Mouse (Mus musculus) CH12.LX (cell line): Measurements from ENCODE around the gene Klhl35. TPM values are rescaled to one million over a fixed set of nuclear protein-coding genes. Genes with fewer than 3 reads are reported as not detected.
A peak's percentile ranks its signal among the peaks of the same experiment; 100 is the strongest.

ENCODE experiments used
- DNase-seq: peaks from one replicate; pipeline ENCODE4 v3.0.0-alpha.2; 2013; ENCODE audit errors: extremely low read depth
- H3K27ac ChIP-seq: 2 replicates; pipeline ENCODE4 v1.5.1; 2012; ENCODE audit warnings: low read depth, mild to moderate bottlenecking, control low read depth, moderate library complexity; ENCODE audit not compliant: insufficient read depth
- H3K27me3 ChIP-seq: replicated peaks from 2 replicates; pipeline ENCODE3; 2012; ENCODE audit warnings: inconsistent platforms
- H3K36me3 ChIP-seq, 2 experiments: replicated peaks in 1 of 2; 2 replicates each; pipeline versions ENCODE3 to v1.6.1; 2012; ENCODE audit warnings: inconsistent platforms in 1 of 2, low read length in 1 of 2, mild to moderate bottlenecking in 1 of 2, mixed read lengths in 1 of 2, moderate library complexity in 1 of 2; ENCODE audit not compliant: control insufficient read depth in 1 of 2, insufficient read depth in 1 of 2
- H3K4me1 ChIP-seq, 2 experiments: 2 replicates each; pipeline ENCODE4 v1.6.1; 2012; ENCODE audit warnings: inconsistent platforms in 1 of 2, moderate library complexity in 1 of 2; ENCODE audit not compliant: insufficient read depth in 2 of 2, control insufficient read depth in 1 of 2
- H3K4me2 ChIP-seq: 2 replicates; pipeline ENCODE4 v1.6.1; 2012; ENCODE audit warnings: low read depth, mild to moderate bottlenecking, control low read depth; ENCODE audit not compliant: poor library complexity, insufficient read depth, severe bottlenecking
- H3K4me3 ChIP-seq, 3 experiments: fragments of 150-350 bp in 1 of 3; sonication (generic) in 1 of 3; replicated peaks in 1 of 3; 2 replicates each; pipeline versions ENCODE3 to v1.5.1; 2011 to 2012; ENCODE audit warnings: low read depth in 2 of 3, low read length in 2 of 3, mild to moderate bottlenecking in 2 of 3, moderate library complexity in 2 of 3, control low read depth in 1 of 3, improper control_type of control experiment in 1 of 3, inconsistent platforms in 1 of 3, mixed read lengths in 1 of 3; ENCODE audit not compliant: poor library complexity in 1 of 3
- H3K79me2 ChIP-seq: replicated peaks from 2 replicates; pipeline ENCODE4 v1.6.1; 2012; ENCODE audit warnings: mild to moderate bottlenecking, moderate library complexity; ENCODE audit not compliant: control insufficient read depth, poor library complexity, insufficient read depth, severe bottlenecking; ENCODE audit errors: extremely low read depth
- H3K9ac ChIP-seq: 2 replicates; pipeline ENCODE4 v1.6.1; 2012; ENCODE audit warnings: low read depth, mild to moderate bottlenecking, control low read depth, moderate library complexity; ENCODE audit not compliant: insufficient read depth
- H3K9me3 ChIP-seq: replicated peaks from 2 replicates; pipeline ENCODE3; 2012; ENCODE audit warnings: low read length, inconsistent platforms, mixed read lengths
- BHLHE40 ChIP-seq: IDR thresholded peaks from 2 replicates; pipeline ENCODE4 v1.6.1; 2011; ENCODE audit warnings: mild to moderate bottlenecking, low read depth, low read length, improper control_type of control experiment
- CHD1 ChIP-seq: IDR thresholded peaks from 2 replicates; pipeline ENCODE4 v1.6.1; 2012; ENCODE audit warnings: low read depth, low read length, improper control_type of control experiment, inconsistent platforms
- CHD2 ChIP-seq: IDR thresholded peaks from 2 replicates; pipeline ENCODE4 v1.6.1; 2011; ENCODE audit warnings: low read length, improper control_type of control experiment
- CTCF ChIP-seq, 2 experiments: IDR thresholded peaks in 1 of 2; conservative IDR thresholded peaks in 1 of 2; 2 replicates each; pipeline ENCODE4 v1.5.1; 2011 to 2012; ENCODE audit warnings: low read depth in 2 of 2, low read length in 2 of 2, improper control_type of control experiment in 1 of 2, inconsistent platforms in 1 of 2, mild to moderate bottlenecking in 1 of 2, moderate library complexity in 1 of 2
- ETS1 ChIP-seq: conservative IDR thresholded peaks from 2 replicates; pipeline ENCODE4 v1.6.1; 2012; ENCODE audit warnings: low read depth, mild to moderate bottlenecking, inconsistent platforms, low read length, improper control_type of control experiment, moderate library complexity
- JUN ChIP-seq: IDR thresholded peaks from 2 replicates; pipeline ENCODE4 v1.6.1; 2011; ENCODE audit warnings: low read depth, mild to moderate bottlenecking, low read length, improper control_type of control experiment, moderate library complexity; ENCODE audit not compliant: insufficient read depth
- JUND ChIP-seq: conservative IDR thresholded peaks from 2 replicates; pipeline ENCODE4 v1.6.1; 2011; ENCODE audit warnings: low read depth, low read length, improper control_type of control experiment
- KAT2A ChIP-seq: IDR thresholded peaks from 2 replicates; pipeline ENCODE4 v1.6.1; 2012; ENCODE audit warnings: low read length, improper control_type of control experiment, inconsistent platforms; ENCODE audit not compliant: insufficient replicate concordance
- MAFK ChIP-seq: IDR thresholded peaks from 2 replicates; pipeline ENCODE4 v1.6.1; 2011; ENCODE audit warnings: low read length, improper control_type of control experiment; ENCODE audit not compliant: insufficient replicate concordance
- MEF2A ChIP-seq: IDR thresholded peaks from 2 replicates; pipeline ENCODE4 v1.6.1; 2014; ENCODE audit warnings: low read depth, mild to moderate bottlenecking, inconsistent platforms, low read length, improper control_type of control experiment, borderline replicate concordance
- MXI1 ChIP-seq: IDR thresholded peaks from 2 replicates; pipeline ENCODE4 v1.6.1; 2011; ENCODE audit warnings: mild to moderate bottlenecking, low read depth, low read length, improper control_type of control experiment
- MYC ChIP-seq: IDR thresholded peaks from 2 replicates; pipeline ENCODE4 v1.6.1; 2011; ENCODE audit warnings: low read depth, mild to moderate bottlenecking, improper control_type of control experiment, low read length
- NRF1 ChIP-seq: IDR thresholded peaks from 2 replicates; pipeline ENCODE4 v1.6.1; 2014; ENCODE audit warnings: low read depth, mild to moderate bottlenecking, inconsistent platforms, low read length, improper control_type of control experiment, moderate library complexity
- POLR2A ChIP-seq: IDR thresholded peaks from 2 replicates; pipeline ENCODE4 v1.6.1; 2011; ENCODE audit warnings: low read depth, mild to moderate bottlenecking, improper control_type of control experiment, low read length
- POLR2AphosphoS2 ChIP-seq: IDR thresholded peaks from 2 replicates; pipeline ENCODE4 v1.6.1; 2011; ENCODE audit warnings: low read depth, low read length, improper control_type of control experiment
- RAD21 ChIP-seq: IDR thresholded peaks from 2 replicates; pipeline ENCODE4 v1.6.1; 2011; ENCODE audit warnings: low read depth, mild to moderate bottlenecking, low read length, improper control_type of control experiment, moderate library complexity
- RCOR1 ChIP-seq: conservative IDR thresholded peaks from 2 replicates; pipeline ENCODE4 v1.6.1; 2012; ENCODE audit warnings: low read depth, mild to moderate bottlenecking, inconsistent platforms, low read length, improper control_type of control experiment
- SIN3A ChIP-seq: IDR thresholded peaks from 2 replicates; pipeline ENCODE4 v1.6.1; 2012; ENCODE audit warnings: low read length, improper control_type of control experiment, inconsistent platforms
- TBP ChIP-seq: conservative IDR thresholded peaks from 2 replicates; pipeline ENCODE4 v1.6.1; 2011; ENCODE audit warnings: low read depth, low read length, improper control_type of control experiment
- UBTF ChIP-seq: IDR thresholded peaks from 2 replicates; pipeline ENCODE4 v1.6.1; 2012; ENCODE audit warnings: low read depth, mild to moderate bottlenecking, inconsistent platforms, low read length, improper control_type of control experiment, moderate library complexity
- USF2 ChIP-seq: conservative IDR thresholded peaks from 2 replicates; pipeline ENCODE4 v1.6.1; 2011; ENCODE audit warnings: low read depth, low read length, improper control_type of control experiment
- ZC3H11A ChIP-seq: IDR thresholded peaks from 2 replicates; pipeline ENCODE4 v1.6.1; 2012; ENCODE audit warnings: low read depth, mild to moderate bottlenecking, inconsistent platforms, low read length, improper control_type of control experiment
- ZKSCAN1 ChIP-seq: IDR thresholded peaks from 2 replicates; pipeline ENCODE4 v1.6.1; 2012; ENCODE audit warnings: low read depth, inconsistent platforms, low read length, improper control_type of control experiment, borderline replicate concordance
- ZMIZ1 ChIP-seq: IDR thresholded peaks from 2 replicates; pipeline ENCODE4 v1.6.1; 2012; ENCODE audit warnings: low read depth, mild to moderate bottlenecking, inconsistent platforms, low read length, improper control_type of control experiment
- dilution Hi-C: fragments of 300-500 bp; cut with MboI; formaldehyde crosslinking; loops from 2 replicates; pipeline ENCODE4 v1.14.3; 2020; ENCODE audit warnings: low sequenced_read_pairs; ENCODE audit not compliant: extremely low pct_unique_long_range_greater_than_20kb, extremely low pct_ligation_motif_present
- in situ Hi-C: fragments of 300-500 bp; cut with MboI; formaldehyde crosslinking; loops from 3 replicates; pipeline ENCODE4 v1.14.3; 2019; ENCODE audit warnings: low sequenced_read_pairs, low pct_ligation_motif_present, low pct_unique_long_range_greater_than_20kb, mixed read lengths
- polyA plus RNA-seq: library from polyadenylated mRNA; unstranded; fragments of >175 nt; gene quantifications from 2 replicates; pipeline ENCODE4 v1.2.1, GENCODE M21; 2012; ENCODE audit warnings: low read depth; ENCODE audit not compliant: insufficient read length
- total RNA-seq, 2 experiments: library from RNA; depleted of rRNA; stranded (reverse); fragments of 300-350 nt in 1 of 2; fragments of >200 nt in 1 of 2; gene quantifications; 2 replicates each; pipeline ENCODE4 v1.2.3; 2012 to 2014

The Klhl35 gene
- total and polyA plus RNA-seq, 3 experiments, result not detected

DNA sequence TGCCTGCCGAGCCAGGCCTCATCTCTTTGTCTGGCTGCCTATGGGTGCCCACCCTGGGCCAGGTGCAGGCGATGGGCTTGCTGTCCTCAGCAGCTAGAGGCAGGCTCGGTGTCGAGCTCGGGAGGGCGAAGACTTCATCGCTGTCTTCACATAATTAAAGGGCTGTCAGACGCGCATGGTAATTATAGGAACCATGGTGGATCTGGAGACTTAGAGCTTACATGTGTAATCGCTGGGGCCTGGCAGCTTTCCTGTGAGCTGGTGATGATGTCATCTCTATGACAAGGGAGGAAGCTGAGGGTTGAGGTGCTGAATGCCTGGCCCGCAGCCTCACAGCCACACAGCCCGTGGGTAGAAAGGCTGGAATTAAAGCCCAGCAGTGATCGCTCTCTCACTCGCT, 33.6 kb upstream of the Klhl35 start:
- H3K4me3 ChIP-seq, result no peak overlapping the region
- in situ Hi-C loops (no loop called here), dilution Hi-C loops (no loop called here)
- peak; percentile 63 for DNase-seq
- no peaks in the 10 kb centered on the region for H3K79me2 ChIP-seq
- peak overlapping the region; percentile 37 for H3K27ac ChIP-seq
- no peaks in the 10 kb centered on the region for H3K9me3 ChIP-seq
- H3K9ac ChIP-seq, result no peak overlapping the region
- no peak overlapping the region for H3K4me2 ChIP-seq
- no peak for TF ChIP-seq POLR2A
- no peak for TF ChIP-seq RAD21
- TF ChIP-seq CTCF (conservative IDR thresholded peaks at IDR 0.05 in 1 of 2, IDR thresholded peaks at IDR 0.05 in 1 of 2; ENCODE audit: low read depth in 2 of 2, low read length in 2 of 2), result no peak
- no peak for TF ChIP-seq MYC
- no peak for TF ChIP-seq CHD1
- no peak for TF ChIP-seq TBP
- no peak for TF ChIP-seq UBTF
- TF ChIP-seq JUND, result 0 out of 2 replicates have a peak, but pooled peaks have one; percentile 40
- no peak for TF ChIP-seq NRF1
- no peak for TF ChIP-seq POLR2AphosphoS2
- TF ChIP-seq ZC3H11A, result no peak
- TF ChIP-seq SIN3A, result no peak
- peak; percentile 14; the same call in 1 of the 2 replicates for TF ChIP-seq ETS1
- TF ChIP-seq CHD2, result no peak
- TF ChIP-seq MXI1, result no peak
- TF ChIP-seq MAFK, result no peak
- TF ChIP-seq USF2, result no peak
- TF ChIP-seq BHLHE40, result no peak
- no peak for TF ChIP-seq RCOR1
- peak; percentile 38; the same call in 1 of the 2 replicates for TF ChIP-seq JUN
- no peak for TF ChIP-seq ZKSCAN1
- no peak for TF ChIP-seq ZMIZ1
- no peak for TF ChIP-seq MEF2A
- no peak for TF ChIP-seq KAT2A
- H3K27me3 ChIP-seq, result no peaks in the 10 kb centered on the region
- H3K4me1 ChIP-seq, result peaks cover 66 to 95% of the 10 kb centered on the region in 2 experiments
- peaks cover 0 to under 1% of the 10 kb centered on the region in 2 experiments for H3K36me3 ChIP-seq
